Mouse (Mus musculus) heart, embryonic 16.5 days (tissue): ENCODE results near the gene Exoc8. TPM values are rescaled to one million over a fixed set of nuclear protein-coding genes. Genes with fewer than 3 reads are reported as not detected.
A peak's percentile ranks its signal among the peaks of the same experiment; 100 is the strongest.

Source experiments
- ATAC-seq: fragments of 200-750 bp; cut with Nextera tagmentation; replicated peaks from 2 replicates; pipeline ENCODE4 v1.8.0; 2017; ENCODE audit warnings: moderate number of reproducible peaks; ENCODE audit not compliant: insufficient read depth, low FRiP score; ENCODE audit errors: extremely low read depth
- H3K27ac ChIP-seq: fragments of 300-500 bp; sonication (generic); 2 replicates; pipeline ENCODE4 v1.5.1; 2014; ENCODE audit warnings: mild to moderate bottlenecking, low read length, control low read depth, moderate library complexity
- H3K27me3 ChIP-seq: fragments of 300-500 bp; sonication (generic); 2 replicates; pipeline ENCODE4 v1.6.1; 2014; ENCODE audit warnings: low read length, mixed read lengths; ENCODE audit not compliant: control insufficient read depth, insufficient read depth
- H3K36me3 ChIP-seq: fragments of 300-500 bp; sonication (generic); 2 replicates; pipeline ENCODE4 v1.6.1; 2014; ENCODE audit not compliant: control insufficient read depth, insufficient read depth
- H3K4me1 ChIP-seq: fragments of 300-500 bp; sonication (generic); 2 replicates; pipeline ENCODE4 v1.6.1; 2014; ENCODE audit warnings: low read length, mixed read lengths; ENCODE audit not compliant: control insufficient read depth, insufficient read depth
- H3K4me2 ChIP-seq: fragments of 300-500 bp; sonication (generic); 2 replicates; pipeline ENCODE4 v1.6.1; 2014; ENCODE audit warnings: low read depth, mild to moderate bottlenecking, control low read depth, low read length
- H3K4me3 ChIP-seq: fragments of 300-500 bp; sonication (generic); 2 replicates; pipeline ENCODE4 v1.5.1; 2014; ENCODE audit warnings: mild to moderate bottlenecking, control low read depth, low read length
- H3K9ac ChIP-seq: fragments of 300-500 bp; sonication (generic); 2 replicates; pipeline ENCODE4 v1.6.1; 2014; ENCODE audit warnings: low read length, control low read depth
- H3K9me3 ChIP-seq: fragments of 300-500 bp; sonication (generic); replicated peaks from 2 replicates; pipeline ENCODE4 v1.6.1; 2016; ENCODE audit warnings: low read length; ENCODE audit not compliant: control insufficient read depth
- WGBS: fragments of 180-500 bp; shearing (Covaris S2); extraction: QIAGEN DNeasy Blood & Tissue Kit; methylation state at CpG from one replicate; pipeline ENCODE4 v1.1.7; 2014; 5-methylcytosine and 5-hydroxymethylcytosine counted together
- polyA plus RNA-seq: library from polyadenylated mRNA; unstranded; fragments of >200 nt; fragmentation: Nextera tagmentation; extraction: Ambion mirVana; gene quantifications from 2 replicates; pipeline ENCODE4 v1.2.1, GENCODE M21; 2015

Exoc8 gene
- 6.9 and 7.3 TPM in 2 replicates for polyA plus RNA-seq

- Histone ChIP-seq H3K27ac (peak within 1 kb of the TSS; percentile 83), H3K27me3 (no peaks in the 10 kb centered on the region), H3K9ac (peak within 1 kb of the TSS; percentile 90), H3K4me3 (peak within 1 kb of the TSS; percentile 67), H3K4me1 (peaks cover 36% of the 10 kb centered on the region), H3K9me3 (no peaks in the 10 kb centered on the region), H3K4me2 (peak within 1 kb of the TSS; percentile 94), H3K36me3 (peaks cover 42% of the 10 kb centered on the region)
- under 1% methylated on average over 114 of the region's 114 CpGs for WGBS
- ATAC-seq = peak; percentile 90
Observed at GRCm38 (mm10) chr8:124897386-124898250, at the start of gene Exoc8, which contains the start of gene Sprtn. Exoc8 (minus strand) TSS chr8:124897705. Sprtn (plus strand) TSS chr8:124897886.

GRCm38 (mm10) chr8:124944406-124944805 lies 46.9 kb upstream of the Exoc8 start:
- Histone ChIP-seq H3K9me3 (no peaks in the 10 kb centered on the region), H3K27ac (no peak overlapping the region), H3K9ac (no peak overlapping the region), H3K27me3 (no peaks in the 10 kb centered on the region), H3K36me3 (0 out of 2 replicates have a peak, but pooled peaks cover 1% of the 10 kb centered on the region), H3K4me1 (peaks cover 31% of the 10 kb centered on the region), H3K4me2 (no peak overlapping the region; the same call in 1 of the 2 replicates), H3K4me3 (no peak overlapping the region)
- no peak for ATAC-seq
- WGBS = 64% methylated on average over 7 of the region's 7 CpGs

DNA sequence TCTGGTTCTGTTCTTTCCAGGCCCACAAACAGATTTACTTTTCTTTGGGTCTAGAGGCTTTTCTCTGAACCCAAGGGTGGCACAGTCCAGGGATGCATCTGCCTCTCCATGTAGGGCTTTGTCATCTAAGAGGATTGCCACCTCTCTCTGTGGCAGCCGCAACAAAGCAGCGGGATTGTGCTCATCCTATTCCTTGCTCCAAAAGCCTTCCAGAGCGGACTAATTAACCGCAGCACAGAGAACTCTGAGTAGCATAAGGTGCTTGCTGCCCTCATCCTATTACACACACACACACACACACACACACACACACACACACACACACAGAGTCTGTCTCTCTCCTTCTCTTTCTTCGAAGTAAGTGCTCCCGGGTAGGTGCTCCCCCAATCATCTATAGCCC lies 46.3 kb upstream of the Exoc8 start:
- H3K4me2 ChIP-seq = no peak overlapping the region
- no peak overlapping the region for H3K9ac ChIP-seq
- H3K27me3 ChIP-seq = no peaks in the 10 kb centered on the region
- peaks cover 31% of the 10 kb centered on the region for H3K4me1 ChIP-seq
- H3K9me3 ChIP-seq = no peaks in the 10 kb centered on the region
- peaks cover 7% of the 10 kb centered on the region for H3K36me3 ChIP-seq
- H3K4me3 ChIP-seq = no peak overlapping the region
- no peak for ATAC-seq
- no peak overlapping the region for H3K27ac ChIP-seq
- 92% methylated on average over 6 of the region's 6 CpGs for WGBS

DNA sequence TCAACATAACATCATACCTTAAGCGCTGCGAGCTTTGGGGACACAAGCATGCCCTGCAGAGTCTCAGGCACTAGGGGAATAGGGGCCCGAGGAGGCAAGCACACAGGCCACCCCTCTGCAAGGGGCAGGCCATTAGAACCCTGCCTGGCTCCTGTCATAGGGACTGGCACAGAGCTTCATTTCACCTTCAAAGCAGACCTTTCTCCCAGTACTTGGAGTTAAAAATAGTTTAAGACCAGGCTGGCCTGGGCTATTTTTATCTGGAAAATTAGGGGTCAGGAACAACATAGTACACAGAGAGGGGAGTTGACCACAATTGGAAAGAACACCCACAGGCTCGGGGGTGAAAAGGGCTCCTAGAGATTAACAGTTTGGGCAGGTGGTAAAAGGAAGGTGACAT lies 39.8 kb upstream of the Exoc8 start:
- peak overlapping the region; percentile 88 for H3K27ac ChIP-seq
- H3K4me3 ChIP-seq = no peak overlapping the region
- WGBS = 63% methylated on average over 4 of the region's 4 CpGs
- H3K27me3 ChIP-seq = no peaks in the 10 kb centered on the region
- peaks cover 29% of the 10 kb centered on the region for H3K4me1 ChIP-seq
- peaks cover 9% of the 10 kb centered on the region for H3K36me3 ChIP-seq
- peak; percentile 66 for ATAC-seq
- H3K4me2 ChIP-seq = no peak overlapping the region
- no peaks in the 10 kb centered on the region for H3K9me3 ChIP-seq
- H3K9ac ChIP-seq = 0 out of 2 replicates have a peak overlapping the region, but pooled peaks have one; percentile 18

- Histone ChIP-seq H3K36me3 (peaks cover 9% of the 10 kb centered on the region), H3K4me1 (peaks cover 29% of the 10 kb centered on the region), H3K27me3 (no peaks in the 10 kb centered on the region), H3K4me3 (no peak overlapping the region), H3K27ac (peak overlapping the region; percentile 88), H3K4me2 (no peak overlapping the region), H3K9ac (no peak overlapping the region), H3K9me3 (no peaks in the 10 kb centered on the region)
- WGBS = 95% methylated on average over 10 of the region's 10 CpGs
- no peak for ATAC-seq
Observed at GRCm38 (mm10) chr8:124936699-124937098, 39.2 kb upstream of the Exoc8 start.

- H3K27me3 ChIP-seq = no peaks in the 10 kb centered on the region
- H3K36me3 ChIP-seq = peaks cover 11% of the 10 kb centered on the region
- ATAC-seq = no peak
- H3K9me3 ChIP-seq = no peaks in the 10 kb centered on the region
- H3K4me2 ChIP-seq = no peak overlapping the region; the same call in 1 of the 2 replicates
- H3K27ac ChIP-seq = peak overlapping the region; percentile 61; the same call in 1 of the 2 replicates
- H3K9ac ChIP-seq = no peak overlapping the region
- H3K4me3 ChIP-seq = no peak overlapping the region
- 72% methylated on average over 5 of the region's 5 CpGs for WGBS
- peaks cover 35% of the 10 kb centered on the region for H3K4me1 ChIP-seq
Observed at GRCm38 (mm10) chr8:124935116-124935515, 37.6 kb upstream of the Exoc8 start.

GRCm38 (mm10) chr8:124932435-124932834 lies 34.9 kb upstream of the Exoc8 start:
- peaks cover 53% of the 10 kb centered on the region for H3K4me1 ChIP-seq
- H3K27me3 ChIP-seq = no peaks in the 10 kb centered on the region
- 51% methylated on average over 3 of the region's 3 CpGs for WGBS

DNA sequence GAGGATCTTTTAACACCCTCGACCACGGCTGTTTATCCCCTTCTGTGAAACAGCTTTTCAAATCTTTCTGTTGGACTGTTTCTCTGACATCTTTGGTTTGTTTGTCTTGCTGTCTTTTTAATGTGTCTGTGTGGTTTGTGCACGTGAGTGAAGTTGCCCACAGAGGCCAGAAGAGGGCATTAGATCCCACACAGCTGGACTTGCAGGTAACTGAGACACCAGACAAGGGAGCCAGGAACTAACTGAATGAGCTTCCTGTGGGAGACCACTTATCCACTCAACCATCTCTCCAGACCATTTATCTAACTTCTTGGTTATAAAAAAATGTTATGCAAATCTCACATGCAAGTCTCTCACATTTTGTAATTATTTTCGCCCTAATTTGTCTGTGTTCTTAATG lies 33.1 kb upstream of the Exoc8 start:
- Histone ChIP-seq H3K27me3 (no peaks in the 10 kb centered on the region), H3K9me3 (no peaks in the 10 kb centered on the region), H3K9ac (no peak overlapping the region), H3K27ac (peak overlapping the region; percentile 83), H3K36me3 (0 out of 2 replicates have a peak, but pooled peaks cover 2% of the 10 kb centered on the region), H3K4me1 (peaks cover 67% of the 10 kb centered on the region), H3K4me2 (peak overlapping the region; percentile 34; the same call in 1 of the 2 replicates), H3K4me3 (no peak overlapping the region)
- ATAC-seq = no peak
- WGBS = 86% methylated on average over 4 of the region's 4 CpGs

More at GRCm38 (mm10) chr8:124932435-124932834, 34.9 kb upstream of the Exoc8 start:
- H3K27ac ChIP-seq = peak overlapping the region; percentile 51
- no peak overlapping the region for H3K4me2 ChIP-seq
- H3K4me3 ChIP-seq = no peak overlapping the region
- no peaks in the 10 kb centered on the region for H3K9me3 ChIP-seq
- no peak for ATAC-seq
- H3K9ac ChIP-seq = no peak overlapping the region
- 0 out of 2 replicates have a peak, but pooled peaks cover 2% of the 10 kb centered on the region for H3K36me3 ChIP-seq

GRCm38 (mm10) chr8:124930086-124930485 lies 32.6 kb upstream of the Exoc8 start:
- Histone ChIP-seq H3K36me3 (0 out of 2 replicates have a peak, but pooled peaks cover 2% of the 10 kb centered on the region), H3K27ac (peak overlapping the region; percentile 83), H3K9me3 (no peaks in the 10 kb centered on the region), H3K4me1 (peaks cover 68% of the 10 kb centered on the region), H3K27me3 (no peaks in the 10 kb centered on the region), H3K9ac (no peak overlapping the region; the same call in 1 of the 2 replicates), H3K4me3 (no peak overlapping the region), H3K4me2 (peak overlapping the region; percentile 34)
- 59% methylated on average over 13 of the region's 13 CpGs for WGBS
- ATAC-seq = peak; percentile 37; the same call in 1 of the 2 replicates
